Mouse (Mus musculus) brain, embryonic 14.5 days (tissue): Measurements from ENCODE around the gene Cdh13.

ENCODE experiments used
- CTCF ChIP-seq: fragments of 200-500 bp; IDR thresholded peaks from 2 replicates; pipeline ENCODE4 v1.5.1; 2012; ENCODE audit warnings: inconsistent platforms, mild to moderate bottlenecking, moderate library complexity, borderline replicate concordance; ENCODE audit not compliant: insufficient read depth, insufficient read length; ENCODE audit errors: extremely low read depth
- POLR2A ChIP-seq: fragments of 200-500 bp; IDR thresholded peaks from 2 replicates; pipeline ENCODE4 v1.6.1; 2012; ENCODE audit warnings: mild to moderate bottlenecking, inconsistent platforms, borderline replicate concordance; ENCODE audit not compliant: poor library complexity, insufficient read depth, insufficient read length, severe bottlenecking; ENCODE audit errors: extremely low read depth

DNA sequence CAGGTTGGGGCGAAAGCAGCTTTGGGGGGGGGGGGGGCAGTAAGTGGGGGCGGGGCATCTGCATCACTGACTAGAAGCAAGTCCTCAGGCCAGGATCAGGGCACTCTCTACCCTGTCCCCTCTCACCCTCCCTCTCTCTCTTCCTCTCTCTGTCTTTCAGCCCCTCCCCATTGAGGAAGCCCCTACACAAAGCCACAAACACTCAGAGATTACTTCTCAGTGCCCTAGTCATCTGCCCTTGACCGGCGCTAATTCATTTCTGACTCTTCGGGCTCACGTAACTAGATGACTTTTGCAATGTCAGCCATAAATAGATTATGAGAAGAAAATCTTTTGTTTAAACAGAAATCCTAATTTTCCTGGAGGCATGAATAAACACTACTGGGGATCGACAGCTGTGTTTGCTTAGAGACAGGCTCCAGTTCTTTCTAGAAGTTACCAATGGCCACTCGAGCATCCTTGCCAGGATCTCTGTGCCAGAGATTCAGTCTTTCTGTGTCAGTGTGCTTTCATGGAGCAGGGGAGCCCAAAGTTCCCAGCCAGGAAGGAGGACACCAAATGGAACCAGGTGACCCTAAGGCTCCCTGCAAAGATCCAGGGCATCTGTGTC, 1077.3 kb downstream of the Cdh13 start:
- TF ChIP-seq POLR2A = no peak
- no peak for TF ChIP-seq CTCF
